Mouse (Mus musculus): ENCODE measurements at regions not wholly inside any gene's neighbourhood (a gene's known extent, or its start where the extent isn't known, plus 50 kb on each side); places are given as distances from the start of the nearest gene placed in this dataset.

- no peak for DNase-seq (ENCODE audit: low spot score)
These were observed 365.7 kb upstream of the Tbx3 start for GRCm38 (mm10) chr5:119304721-119305120.

- no peak for DNase-seq (ENCODE audit: low spot score)
These were observed 362.7 kb upstream of the Tbx3 start for GRCm38 (mm10) chr5:119307768-119308167.

- no peak for DNase-seq (ENCODE audit: low spot score)
These were observed 360.1 kb upstream of the Tbx3 start for GRCm38 (mm10) chr5:119310178-119310930.

- no peak for DNase-seq (ENCODE audit: low spot score)
These were observed 357.7 kb upstream of the Tbx3 start for GRCm38 (mm10) chr5:119312808-119313207.

- no peak for DNase-seq (ENCODE audit: low spot score)
These were observed 355.3 kb upstream of the Tbx3 start for GRCm38 (mm10) chr5:119315149-119315548.

- DNase-seq (ENCODE audit: low spot score), result no peak
These were observed 352.9 kb upstream of the Tbx3 start for GRCm38 (mm10) chr5:119317617-119318016.

GRCm38 (mm10) chr5:119321368-119322144 is 348.9 kb upstream of the Tbx3 start:
- no peak for DNase-seq (ENCODE audit: low spot score)

- DNase-seq (ENCODE audit: low spot score), result no peak
These were observed 348.1 kb upstream of the Tbx3 start for GRCm38 (mm10) chr5:119322411-119322810.

GRCm38 (mm10) chr5:119325681-119326255 is 344.7 kb upstream of the Tbx3 start:
- DNase-seq (ENCODE audit: low spot score), result peak; percentile 61

- no peak for DNase-seq (ENCODE audit: low spot score)
These were observed 343.6 kb upstream of the Tbx3 start for GRCm38 (mm10) chr5:119326895-119327294.

GRCm38 (mm10) chr5:119328971-119329370 is 341.5 kb upstream of the Tbx3 start:
- DNase-seq (ENCODE audit: low spot score), result no peak

GRCm38 (mm10) chr5:119329371-119329770 is 341.1 kb upstream of the Tbx3 start:
- DNase-seq (ENCODE audit: low spot score), result no peak

GRCm38 (mm10) chr5:119329860-119330259 is 340.6 kb upstream of the Tbx3 start:
- no peak for DNase-seq (ENCODE audit: low spot score)

- no peak for DNase-seq (ENCODE audit: low spot score)
These were observed 339.0 kb upstream of the Tbx3 start for GRCm38 (mm10) chr5:119331461-119331860.

- no peak for DNase-seq (ENCODE audit: low spot score)
These were observed 337.8 kb upstream of the Tbx3 start for GRCm38 (mm10) chr5:119332621-119333020.

- no peak for DNase-seq (ENCODE audit: low spot score)
These were observed 335.3 kb upstream of the Tbx3 start for GRCm38 (mm10) chr5:119335211-119335610.

GRCm38 (mm10) chr5:119335979-119336378 is 334.5 kb upstream of the Tbx3 start:
- no peak for DNase-seq (ENCODE audit: low spot score)

GRCm38 (mm10) chr5:119337739-119338138 is 332.7 kb upstream of the Tbx3 start:
- no peak for DNase-seq (ENCODE audit: low spot score)

GRCm38 (mm10) chr5:119338711-119339110 is 331.8 kb upstream of the Tbx3 start:
- DNase-seq (ENCODE audit: low spot score), result no peak

GRCm38 (mm10) chr5:119348303-119348702 is 322.2 kb upstream of the Tbx3 start:
- no peak for DNase-seq (ENCODE audit: low spot score)

- DNase-seq (ENCODE audit: low spot score), result no peak
These were observed 321.1 kb upstream of the Tbx3 start for GRCm38 (mm10) chr5:119349395-119349794.

- DNase-seq (ENCODE audit: low spot score), result no peak
These were observed 320.0 kb upstream of the Tbx3 start for GRCm38 (mm10) chr5:119350325-119350915.

GRCm38 (mm10) chr5:119355471-119355870 is 315.0 kb upstream of the Tbx3 start:
- no peak for DNase-seq (ENCODE audit: low spot score)
